Mouse (Mus musculus): ENCODE measurements around the gene Omp. TPM values are rescaled to one million over a fixed set of nuclear protein-coding genes. Genes with fewer than 3 reads are reported as not detected.

Omp gene
- polyA plus RNA-seq, 1 experiment from 2014 or later = 0.19 TPM

DNA sequence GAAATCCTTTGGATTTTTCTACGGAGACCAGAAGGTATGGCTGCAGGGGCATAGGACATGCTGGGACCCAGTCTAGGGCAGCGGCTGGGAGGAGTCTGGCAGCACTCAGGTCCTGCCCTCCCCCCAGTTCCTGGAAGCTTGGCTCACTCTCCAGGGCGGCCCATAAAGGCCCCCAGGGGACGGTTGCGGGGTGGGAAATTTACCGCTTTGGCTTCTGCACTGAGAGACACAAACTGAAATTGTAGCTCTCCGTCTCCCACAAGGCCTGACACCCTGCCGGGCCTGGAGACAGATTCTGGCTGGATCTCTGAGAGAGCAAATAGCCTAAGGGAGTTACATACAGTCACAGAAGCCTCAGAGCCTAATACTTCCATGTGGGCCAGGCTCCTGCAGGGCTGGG lies 7.1 kb upstream of the Omp start:
- H3K9ac ChIP-seq (replicated peaks) = peak overlapping the region; percentile 27; the same call in 1 of the 2 replicates
- H3K36me3 ChIP-seq = no peaks in the 10 kb centered on the region
- ATAC-seq (ENCODE audit: insufficient number of reproducible peaks, insufficient read depth, low FRiP score, low TSS enrichment, low read depth) = no peak
- no peak overlapping the region for H3K27ac ChIP-seq
- no peaks in the 10 kb centered on the region for H3K9me3 ChIP-seq
- H3K4me2 ChIP-seq = no peak overlapping the region
- 0 out of 2 replicates have a peak, but pooled peaks cover 2% of the 10 kb centered on the region for H3K27me3 ChIP-seq
- H3K4me3 ChIP-seq (replicated peaks) = no peak overlapping the region
- H3K4me1 ChIP-seq (replicated peaks) = peaks cover 26% of the 10 kb centered on the region
- 32% methylated on average over 8 of the region's 8 CpGs for WGBS

DNA sequence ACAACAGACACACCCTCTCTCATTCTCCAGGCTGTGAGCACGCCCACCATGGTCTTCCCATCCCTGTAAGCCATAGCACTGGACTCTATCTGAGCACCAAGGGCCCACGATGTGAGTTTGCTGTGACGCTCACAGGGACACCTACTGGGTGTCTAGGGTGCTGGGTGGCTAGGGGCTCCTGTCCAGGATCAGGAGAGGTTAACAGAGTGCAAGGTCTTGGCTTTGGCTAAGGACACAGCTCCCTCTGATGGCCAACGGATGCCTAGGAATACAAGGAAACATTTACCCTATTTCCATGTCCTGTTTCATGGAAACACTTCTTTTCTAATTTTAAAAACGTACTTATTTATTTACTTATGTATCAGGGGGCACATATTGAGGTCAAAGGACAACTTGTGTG lies 5.2 kb upstream of the Omp start:
- peaks cover 26% of the 10 kb centered on the region for H3K4me1 ChIP-seq (replicated peaks)
- H3K4me2 ChIP-seq = no peak overlapping the region
- no peaks in the 10 kb centered on the region for H3K36me3 ChIP-seq
- 46% methylated on average over 5 of the region's 5 CpGs for WGBS
- ATAC-seq (ENCODE audit: insufficient number of reproducible peaks, insufficient read depth, low FRiP score, low TSS enrichment, low read depth) = no peak
- 0 out of 2 replicates have a peak, but pooled peaks cover 2% of the 10 kb centered on the region for H3K27me3 ChIP-seq
- H3K4me3 ChIP-seq (replicated peaks) = no peak overlapping the region
- no peak overlapping the region for H3K27ac ChIP-seq
- no peaks in the 10 kb centered on the region for H3K9me3 ChIP-seq
- H3K9ac ChIP-seq (replicated peaks) = no peak overlapping the region

DNA sequence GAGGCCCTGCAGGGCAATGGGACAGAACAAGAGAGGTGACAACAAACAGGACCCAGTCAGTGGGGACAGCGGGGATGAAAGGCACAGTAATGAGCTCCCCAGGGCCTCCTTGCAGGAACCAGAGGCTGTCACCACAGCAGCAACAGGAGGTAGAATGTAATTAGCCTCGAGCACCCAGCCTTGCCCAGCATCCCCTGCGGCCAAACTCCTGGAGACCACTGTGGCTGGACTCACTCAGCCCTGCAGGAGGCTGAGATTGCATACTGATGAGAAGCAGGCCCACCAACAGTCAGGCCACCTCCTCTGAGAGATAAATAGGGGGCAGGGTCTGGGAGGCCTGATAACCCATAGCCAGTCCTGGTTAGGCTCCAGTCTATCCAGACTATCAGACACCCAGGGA lies 4.5 kb upstream of the Omp start:
- Histone ChIP-seq H3K9ac (replicated peaks) (0 out of 2 replicates have a peak overlapping the region, but pooled peaks have one; percentile 1), H3K4me1 (replicated peaks) (peaks cover 26% of the 10 kb centered on the region), H3K9me3 (no peaks in the 10 kb centered on the region), H3K27me3 (0 out of 2 replicates have a peak, but pooled peaks cover 2% of the 10 kb centered on the region), H3K36me3 (no peaks in the 10 kb centered on the region), H3K4me2 (no peak overlapping the region), H3K4me3 (replicated peaks) (no peak overlapping the region), H3K27ac (0 out of 2 replicates have a peak overlapping the region, but pooled peaks have one; percentile 29)
- no peak for ATAC-seq (ENCODE audit: insufficient number of reproducible peaks, insufficient read depth, low FRiP score, low TSS enrichment, low read depth)
- WGBS = 9% methylated on average over 3 of the region's 3 CpGs

DNA sequence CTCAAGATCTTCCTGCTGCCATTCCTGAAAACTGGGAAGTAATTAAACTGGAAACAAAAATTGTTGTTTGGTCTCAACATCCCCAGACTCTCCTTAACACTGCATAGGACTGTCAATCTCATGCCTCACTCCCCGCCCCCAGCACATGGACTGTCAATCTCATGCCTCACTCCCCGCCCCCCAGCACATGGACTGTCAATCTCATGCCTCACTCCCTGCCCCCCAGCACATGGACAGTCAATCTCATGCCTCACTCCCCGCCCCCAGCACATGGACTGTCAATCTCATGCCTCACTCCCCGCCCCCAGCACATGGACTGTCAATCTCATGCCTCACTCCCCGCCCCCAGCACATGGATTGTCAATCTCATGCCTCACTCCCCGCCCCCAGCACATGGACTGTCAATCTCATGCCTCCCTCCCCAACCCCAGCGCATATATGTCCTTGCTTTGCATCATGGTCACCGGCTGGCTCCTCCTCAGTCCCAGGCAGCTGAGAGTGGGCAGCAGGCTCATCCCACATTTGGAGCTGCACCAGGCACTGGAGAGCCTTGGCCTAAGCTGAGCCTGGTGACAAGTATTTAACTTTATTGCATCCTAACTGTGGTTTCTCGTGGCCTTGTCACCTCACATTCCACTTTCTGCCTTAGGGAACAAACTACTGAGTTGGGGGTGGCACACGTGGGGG lies 3.6 kb upstream of the Omp start:
- Histone ChIP-seq H3K4me3 (replicated peaks) (no peak overlapping the region), H3K27ac (0 out of 2 replicates have a peak overlapping the region, but pooled peaks have one; percentile 29)
- no peak for ATAC-seq (ENCODE audit: insufficient number of reproducible peaks, insufficient read depth, low FRiP score, low TSS enrichment, low read depth)

DNA sequence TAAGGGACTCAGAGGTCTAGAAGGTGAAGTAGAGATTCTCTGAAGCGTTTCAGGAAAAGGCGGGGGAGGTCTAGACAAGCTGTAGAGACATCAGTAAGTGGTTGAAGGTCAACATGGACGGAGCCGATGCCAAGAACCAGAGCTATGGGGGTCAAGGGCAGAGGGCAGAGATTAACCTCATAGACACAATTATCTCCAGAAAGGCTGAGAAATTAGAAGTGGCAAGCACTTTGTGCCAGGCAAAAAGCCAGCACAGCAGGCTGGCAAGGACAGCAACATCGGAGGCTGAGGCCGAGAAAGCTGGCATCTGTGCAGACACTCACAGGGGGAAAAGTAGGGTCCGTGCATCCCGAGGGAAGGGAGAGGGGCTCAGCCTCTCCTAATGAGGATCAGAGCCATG lies 2.5 kb upstream of the Omp start:
- no peak overlapping the region for H3K4me3 ChIP-seq (replicated peaks)
- H3K27me3 ChIP-seq = peaks cover 2% of the 10 kb centered on the region; the same call in 1 of the 2 replicates
- H3K9ac ChIP-seq (replicated peaks) = no peak overlapping the region
- H3K4me1 ChIP-seq (replicated peaks) = peaks cover 25% of the 10 kb centered on the region
- no peaks in the 10 kb centered on the region for H3K9me3 ChIP-seq
- no peak overlapping the region for H3K4me2 ChIP-seq
- no peak overlapping the region for H3K27ac ChIP-seq
- no peak for ATAC-seq (ENCODE audit: insufficient number of reproducible peaks, insufficient read depth, low FRiP score, low TSS enrichment, low read depth)
- 85% methylated on average over 8 of the region's 8 CpGs for WGBS
- H3K36me3 ChIP-seq = no peaks in the 10 kb centered on the region

More for the DNA sequence above, 3.6 kb upstream of the Omp start:
- Histone ChIP-seq H3K9me3 (no peaks in the 10 kb centered on the region), H3K9ac (replicated peaks) (no peak overlapping the region), H3K4me2 (no peak overlapping the region), H3K36me3 (no peaks in the 10 kb centered on the region), H3K27me3 (0 out of 2 replicates have a peak, but pooled peaks cover 2% of the 10 kb centered on the region), H3K4me1 (replicated peaks) (peaks cover 26% of the 10 kb centered on the region)
- 64% methylated on average over 10 of the region's 10 CpGs for WGBS

DNA sequence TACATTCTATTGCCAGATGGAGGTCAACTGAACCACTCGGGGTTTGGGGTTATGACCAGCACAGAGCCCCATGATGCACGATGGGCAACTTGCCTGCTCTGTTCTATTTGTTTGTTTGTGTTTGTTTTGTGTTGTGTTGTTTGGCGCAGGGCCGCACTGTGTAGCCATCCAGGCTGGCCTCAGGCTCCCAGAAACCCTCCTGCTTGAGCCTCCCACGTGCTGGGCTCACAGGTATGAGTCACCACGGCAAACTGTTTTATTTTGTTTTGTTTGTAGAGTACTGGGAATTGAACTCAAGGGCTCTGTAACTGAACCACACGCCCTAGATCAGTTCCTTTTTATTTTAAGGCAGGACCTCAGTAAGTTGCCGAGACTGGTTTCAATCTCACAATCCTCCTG lies 1.1 kb upstream of the Omp start:
- no peak for ATAC-seq (ENCODE audit: insufficient number of reproducible peaks, insufficient read depth, low FRiP score, low TSS enrichment, low read depth)
- H3K27me3 ChIP-seq = no peaks in the 10 kb centered on the region; the same call in 1 of the 2 replicates
- H3K4me2 ChIP-seq = no peak overlapping the region
- WGBS = 74% methylated on average over 8 of the region's 8 CpGs
- H3K27ac ChIP-seq = no peak overlapping the region
- H3K36me3 ChIP-seq = no peaks in the 10 kb centered on the region
- no peak overlapping the region for H3K9ac ChIP-seq (replicated peaks)
- no peaks in the 10 kb centered on the region for H3K9me3 ChIP-seq
- H3K4me1 ChIP-seq (replicated peaks) = peaks cover 15% of the 10 kb centered on the region
- no peak overlapping the region for H3K4me3 ChIP-seq (replicated peaks)

DNA sequence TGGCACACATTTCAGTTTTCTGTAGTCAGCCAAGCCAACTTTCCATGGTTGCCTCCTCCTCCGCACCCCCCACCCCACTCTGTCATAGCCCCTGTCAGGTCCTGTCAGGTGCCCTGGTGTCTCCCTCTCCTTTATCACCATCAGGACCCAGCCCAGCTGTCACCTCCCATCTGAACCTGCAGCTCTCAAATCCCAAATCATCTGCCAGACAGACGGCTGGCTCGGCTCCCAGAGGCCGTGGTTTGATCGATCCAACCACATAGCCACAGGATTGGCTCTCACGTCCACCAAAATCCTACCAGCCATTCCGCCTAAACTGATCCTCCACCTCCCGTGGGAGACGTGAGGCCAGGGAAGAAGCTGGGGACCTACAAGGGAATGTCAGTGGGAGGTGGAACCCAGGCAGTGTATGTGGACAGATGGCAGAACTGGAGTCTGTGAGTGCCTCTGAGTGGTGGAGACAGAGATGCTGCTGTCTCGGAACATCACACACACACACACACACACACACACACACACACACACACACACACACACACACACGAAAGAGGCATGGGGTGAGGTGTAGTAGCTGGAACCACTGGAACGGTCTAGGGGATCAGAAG lies 642 bp upstream of the Omp start:
- ATAC-seq (ENCODE audit: insufficient number of reproducible peaks, insufficient read depth, low FRiP score, low TSS enrichment, low read depth) = no peak
- no peak overlapping the region for H3K4me2 ChIP-seq
- H3K4me3 ChIP-seq (replicated peaks) = no peak overlapping the region
- H3K27ac ChIP-seq = no peak overlapping the region
- WGBS = 78% methylated on average over 12 of the region's 12 CpGs
- H3K4me1 ChIP-seq (replicated peaks) = peaks cover 15% of the 10 kb centered on the region
- H3K27me3 ChIP-seq = no peaks in the 10 kb centered on the region; the same call in 1 of the 2 replicates
- no peaks in the 10 kb centered on the region for H3K9me3 ChIP-seq
- no peak overlapping the region for H3K9ac ChIP-seq (replicated peaks)
- H3K36me3 ChIP-seq = no peaks in the 10 kb centered on the region

DNA sequence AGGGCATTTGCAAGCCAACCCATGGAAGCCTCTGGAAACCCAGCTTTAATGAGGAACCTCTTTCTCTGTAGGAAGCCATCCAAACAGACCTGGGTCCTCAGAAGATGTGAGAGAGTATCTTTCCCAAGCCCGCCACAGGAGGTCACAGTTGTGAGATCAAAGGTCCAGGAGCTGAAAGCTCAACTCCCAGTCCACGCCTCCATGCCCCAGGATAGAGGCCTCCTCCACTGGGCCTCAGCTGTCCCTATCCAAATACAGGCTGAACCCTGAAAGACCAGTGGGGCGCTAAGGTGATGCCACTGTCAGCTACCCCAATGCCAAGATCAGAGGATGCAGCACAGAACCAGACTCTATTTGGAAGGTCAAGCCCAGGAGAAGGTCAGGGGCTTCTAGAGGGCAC lies 2.7 kb downstream of the Omp start:
- Histone ChIP-seq H3K4me2 (no peak overlapping the region), H3K4me3 (replicated peaks) (no peak overlapping the region), H3K9me3 (no peaks in the 10 kb centered on the region), H3K4me1 (replicated peaks) (peaks cover 9% of the 10 kb centered on the region), H3K9ac (replicated peaks) (no peak overlapping the region), H3K36me3 (no peaks in the 10 kb centered on the region), H3K27ac (no peak overlapping the region), H3K27me3 (no peaks in the 10 kb centered on the region; the same call in 1 of the 2 replicates)
- 51% methylated on average over 3 of the region's 3 CpGs for WGBS
- ATAC-seq (ENCODE audit: insufficient number of reproducible peaks, insufficient read depth, low FRiP score, low TSS enrichment, low read depth) = no peak

DNA sequence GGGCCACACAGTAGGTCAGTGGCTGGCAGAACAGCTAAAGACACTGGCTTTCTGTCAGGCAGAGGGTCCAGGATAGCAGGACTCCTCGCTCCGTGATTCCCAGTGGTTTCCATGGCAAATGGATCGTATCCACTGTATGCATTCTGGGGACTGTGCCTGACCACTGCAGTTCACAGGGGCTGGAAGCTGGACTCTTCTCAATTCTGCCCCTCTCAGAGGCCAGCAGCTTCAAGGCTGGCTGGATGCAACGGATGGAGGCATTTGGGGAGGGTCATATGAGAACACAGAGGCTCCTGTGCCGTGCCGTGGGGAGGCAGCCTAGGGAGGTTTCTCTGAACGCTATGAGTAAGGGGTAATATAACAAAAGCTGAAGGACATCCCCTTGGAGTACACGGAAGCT lies 3.1 kb downstream of the Omp start:
- no peak overlapping the region for H3K9ac ChIP-seq (replicated peaks)
- no peak overlapping the region for H3K4me2 ChIP-seq
- ATAC-seq (ENCODE audit: insufficient number of reproducible peaks, insufficient read depth, low FRiP score, low TSS enrichment, low read depth) = no peak
- peaks cover 9% of the 10 kb centered on the region for H3K4me1 ChIP-seq (replicated peaks)
- H3K9me3 ChIP-seq = no peaks in the 10 kb centered on the region
- WGBS = 66% methylated on average over 8 of the region's 8 CpGs
- H3K4me3 ChIP-seq (replicated peaks) = no peak overlapping the region
- H3K27ac ChIP-seq = no peak overlapping the region
- no peaks in the 10 kb centered on the region for H3K36me3 ChIP-seq
- H3K27me3 ChIP-seq = no peaks in the 10 kb centered on the region; the same call in 1 of the 2 replicates

DNA sequence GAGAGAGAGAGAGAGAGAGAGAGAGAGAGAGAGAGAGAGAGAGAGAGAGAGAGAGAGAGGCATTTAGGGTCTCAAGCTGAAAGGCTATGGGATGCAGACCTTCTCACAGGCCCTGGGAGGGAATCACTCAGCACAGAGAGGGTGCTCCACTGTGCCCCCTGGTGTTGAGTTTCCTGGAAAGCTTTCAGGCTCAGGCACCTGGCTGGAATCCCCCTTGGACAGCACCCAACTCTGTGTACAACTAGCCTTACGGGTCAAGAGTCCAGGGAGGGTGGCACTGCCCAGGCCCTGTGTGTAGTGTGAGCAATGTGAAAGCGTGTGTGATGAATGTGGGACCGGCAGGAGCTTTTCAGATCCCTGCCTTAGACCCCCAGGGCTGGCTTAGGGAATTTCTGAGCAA lies 4.1 kb downstream of the Omp start:
- no peaks in the 10 kb centered on the region for H3K36me3 ChIP-seq
- H3K4me1 ChIP-seq (replicated peaks) = peaks cover 9% of the 10 kb centered on the region

DNA sequence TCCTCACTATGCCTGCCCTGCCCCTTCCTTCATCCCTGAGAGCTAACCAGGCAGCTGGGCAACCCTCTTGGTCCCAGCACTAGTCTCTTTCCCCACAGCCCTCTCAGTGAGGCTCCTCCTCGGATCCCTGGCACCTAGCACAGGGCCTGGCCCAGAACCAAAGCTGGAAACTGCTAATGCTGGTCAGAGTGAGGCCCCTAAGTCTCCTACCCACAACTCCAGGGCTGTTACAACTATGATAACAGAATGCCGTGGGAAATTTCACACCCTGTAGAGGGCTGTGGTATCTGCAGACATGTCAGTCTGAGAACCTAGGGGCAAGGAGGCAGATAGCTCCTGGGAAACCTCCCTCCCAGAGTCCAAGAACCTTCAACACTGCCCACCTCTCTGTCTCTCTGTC lies 4.7 kb downstream of the Omp start:
- no peak overlapping the region for H3K4me2 ChIP-seq
- no peak overlapping the region for H3K9ac ChIP-seq (replicated peaks)
- H3K9me3 ChIP-seq = no peaks in the 10 kb centered on the region
- H3K4me1 ChIP-seq (replicated peaks) = peaks cover 9% of the 10 kb centered on the region
- H3K27ac ChIP-seq = no peak overlapping the region
- H3K4me3 ChIP-seq (replicated peaks) = no peak overlapping the region
- ATAC-seq (ENCODE audit: insufficient number of reproducible peaks, insufficient read depth, low FRiP score, low TSS enrichment, low read depth) = no peak
- no peaks in the 10 kb centered on the region for H3K36me3 ChIP-seq
- no peaks in the 10 kb centered on the region; the same call in 1 of the 2 replicates for H3K27me3 ChIP-seq
- 10% methylated on average over 2 of the region's 2 CpGs for whole genome bisulfite sequencing

More for the DNA sequence above, 4.1 kb downstream of the Omp start:
- H3K9me3 ChIP-seq = no peaks in the 10 kb centered on the region
- no peak overlapping the region for H3K4me3 ChIP-seq (replicated peaks)
- ATAC-seq (ENCODE audit: insufficient number of reproducible peaks, insufficient read depth, low FRiP score, low TSS enrichment, low read depth) = no peak
- 65% methylated on average over 3 of the region's 3 CpGs for WGBS
- no peak overlapping the region for H3K27ac ChIP-seq
- H3K27me3 ChIP-seq = no peaks in the 10 kb centered on the region; the same call in 1 of the 2 replicates
- H3K4me2 ChIP-seq = no peak overlapping the region
- no peak overlapping the region for H3K9ac ChIP-seq (replicated peaks)

Measured in limb, embryonic 12.5 days (tissue).